Mouse (Mus musculus): Measurements from ENCODE around the gene Kcnma1. TPM values are rescaled to one million over a fixed set of nuclear protein-coding genes. Genes with fewer than 3 reads are reported as not detected.

Gene Kcnma1
- polyA plus RNA-seq, 1 experiment from 2014 or later, result 0.42 TPM

GRCm38 (mm10) chr14:23266554-23267309, 747.6 kb downstream of the Kcnma1 start:
- H3K4me2 ChIP-seq, result no peak overlapping the region
- H3K27me3 ChIP-seq (replicated peaks), result no peaks in the 10 kb centered on the region
- no peak for ATAC-seq (ENCODE audit: insufficient number of reproducible peaks, low FRiP score)
- H3K4me3 ChIP-seq, result no peak overlapping the region
- H3K9ac ChIP-seq, result no peak overlapping the region
- H3K36me3 ChIP-seq, result no peaks in the 10 kb centered on the region
- peaks cover 7% of the 10 kb centered on the region; the same call in 1 of the 2 replicates for H3K4me1 ChIP-seq (replicated peaks)
- H3K9me3 ChIP-seq (replicated peaks), result no peaks in the 10 kb centered on the region
- H3K27ac ChIP-seq (ENCODE audit: poor library complexity, severe bottlenecking), result no peak overlapping the region
- WGBS, result 42% methylated on average over 4 of the region's 4 CpGs

GRCm38 (mm10) chr14:23253154-23253553, 761.1 kb downstream of the Kcnma1 start:
- H3K9ac ChIP-seq, result no peak overlapping the region
- 85% methylated on average over 4 of the region's 4 CpGs for WGBS
- ATAC-seq (ENCODE audit: insufficient number of reproducible peaks, low FRiP score), result no peak
- no peaks in the 10 kb centered on the region for H3K9me3 ChIP-seq (replicated peaks)
- no peak overlapping the region for H3K27ac ChIP-seq (ENCODE audit: poor library complexity, severe bottlenecking)
- H3K36me3 ChIP-seq, result no peaks in the 10 kb centered on the region
- 0 out of 2 replicates have a peak, but pooled peaks cover 3% of the 10 kb centered on the region for H3K4me1 ChIP-seq (replicated peaks)
- H3K27me3 ChIP-seq (replicated peaks), result no peaks in the 10 kb centered on the region
- no peak overlapping the region for H3K4me2 ChIP-seq
- no peak overlapping the region for H3K4me3 ChIP-seq

- H3K4me2 ChIP-seq, result no peak overlapping the region
- peaks cover 18% of the 10 kb centered on the region for H3K4me1 ChIP-seq (replicated peaks)
- peak overlapping the region; percentile 96 for H3K27ac ChIP-seq (ENCODE audit: poor library complexity, severe bottlenecking)
- 69% methylated on average over 5 of the region's 5 CpGs for WGBS
- no peak overlapping the region for H3K9ac ChIP-seq
- H3K4me3 ChIP-seq, result no peak overlapping the region
- no peak for ATAC-seq (ENCODE audit: insufficient number of reproducible peaks, low FRiP score)
- H3K9me3 ChIP-seq (replicated peaks), result no peaks in the 10 kb centered on the region
- no peaks in the 10 kb centered on the region for H3K27me3 ChIP-seq (replicated peaks)
- H3K36me3 ChIP-seq, result no peaks in the 10 kb centered on the region
Observed at GRCm38 (mm10) chr14:23244446-23244845, 769.8 kb downstream of the Kcnma1 start.

GRCm38 (mm10) chr14:23243857-23244256, 770.4 kb downstream of the Kcnma1 start:
- H3K36me3 ChIP-seq, result no peaks in the 10 kb centered on the region
- ATAC-seq (ENCODE audit: insufficient number of reproducible peaks, low FRiP score), result peak; percentile 68; the same call in 1 of the 2 replicates
- H3K9ac ChIP-seq, result no peak overlapping the region

More at GRCm38 (mm10) chr14:23243857-23244256, 770.4 kb downstream of the Kcnma1 start:
- no peaks in the 10 kb centered on the region for H3K27me3 ChIP-seq (replicated peaks)
- peak overlapping the region; percentile 33; the same call in 1 of the 2 replicates for H3K4me2 ChIP-seq
- H3K27ac ChIP-seq (ENCODE audit: poor library complexity, severe bottlenecking), result peak overlapping the region; percentile 96
- H3K4me3 ChIP-seq, result no peak overlapping the region
- no peaks in the 10 kb centered on the region for H3K9me3 ChIP-seq (replicated peaks)
- peaks cover 18% of the 10 kb centered on the region for H3K4me1 ChIP-seq (replicated peaks)

Other genes starting within 250 kb of the Kcnma1 start
- gene Dlg5, start 231.4 kb upstream of the Kcnma1 start, polyA plus RNA-seq (2016; fragmentation: Nextera tagmentation; extraction: Ambion mirVana), result 13.6 and 16.2 TPM in 2 replicates